Mouse (Mus musculus): ENCODE measurements around the gene Clrn3.

DNA sequence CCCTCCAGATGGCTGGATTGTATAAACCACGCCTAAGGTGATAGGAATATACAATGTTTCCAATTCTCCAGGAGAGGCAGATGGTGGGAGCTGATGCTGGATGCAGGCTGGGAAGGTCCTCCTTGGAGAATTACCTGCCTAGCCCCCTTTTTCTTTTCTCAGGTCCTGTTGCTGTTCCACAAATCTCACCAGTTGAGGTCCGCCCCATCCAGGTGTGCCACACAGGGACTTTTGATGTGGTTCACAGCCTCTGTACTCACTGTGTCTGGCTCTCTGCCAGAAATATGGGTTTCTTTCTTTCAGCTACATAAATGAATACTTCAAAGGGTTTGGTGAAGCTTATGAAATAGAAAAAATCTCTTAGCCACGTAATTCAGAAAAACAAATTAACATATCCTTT, 13.8 kb upstream of the Clrn3 start:
- TF ChIP-seq POLR2A (IDR thresholded peaks at IDR 0.05; ENCODE audit: borderline replicate concordance, extremely low read depth, insufficient read depth, insufficient read length, poor library complexity, severe bottlenecking) = no peak
- TF ChIP-seq CTCF (IDR thresholded peaks at IDR 0.05; ENCODE audit: borderline replicate concordance, extremely low read depth, insufficient read depth, insufficient read length) = no peak

Measured in brain, embryonic 14.5 days (tissue).